Mouse (Mus musculus): Measurements from ENCODE around the gene Vmn1r77. TPM values are rescaled to one million over a fixed set of nuclear protein-coding genes. Genes with fewer than 3 reads are reported as not detected.

The Vmn1r77 gene
- polyA plus RNA-seq (2017; shearing (Covaris generic)), result not detected

DNA sequence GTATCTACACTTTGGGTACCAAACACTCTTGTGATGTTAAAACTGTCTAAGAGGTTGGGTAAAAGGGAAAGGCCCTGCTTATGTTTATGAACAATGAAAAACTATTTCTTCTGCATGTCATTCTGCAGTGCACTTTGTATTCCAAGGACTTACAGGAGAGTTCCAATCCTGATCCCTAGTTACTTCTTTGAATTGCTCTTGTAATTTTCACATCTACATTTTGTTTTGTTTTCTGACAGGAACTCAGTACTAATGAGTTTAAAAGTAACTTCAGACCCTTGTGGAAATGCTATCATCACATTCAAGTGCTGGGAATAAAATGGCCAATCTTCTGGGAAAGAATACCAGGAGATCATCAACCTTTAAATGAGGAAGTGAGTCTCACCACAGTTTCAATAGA lies at the start of gene Vmn1r77:
TSS of gene Vmn1r77 (plus strand) at position 301 of the 400 bp plus-strand sequence.

Other genes with a start within 250 kb of the Vmn1r77 start
- 0.29 TPM for gene Vmn1r74, start 202.8 kb upstream of the Vmn1r77 start, polyA plus RNA-seq (2017; shearing (Covaris generic))
- gene Vmn1r75, start 162.1 kb upstream of the Vmn1r77 start, polyA plus RNA-seq (2017; shearing (Covaris generic)), result not detected
- 0.11 TPM for gene Vmn1r76, start 98.5 kb upstream of the Vmn1r77 start, polyA plus RNA-seq (2017; shearing (Covaris generic))
- gene Vmn1r78, start 113.5 kb downstream of the Vmn1r77 start, polyA plus RNA-seq (2017; shearing (Covaris generic)), result 0.06 TPM
- gene Vmn1r79, start 134.5 kb downstream of the Vmn1r77 start, polyA plus RNA-seq (2017; shearing (Covaris generic)), result not detected
- gene Vmn1r80, start 152.5 kb downstream of the Vmn1r77 start, polyA plus RNA-seq (2017; shearing (Covaris generic)), result not detected
- gene Vmn1r81, start 231.5 kb downstream of the Vmn1r77 start, polyA plus RNA-seq (2017; shearing (Covaris generic)), result 0.04 TPM